Mouse (Mus musculus) myocyte (in vitro differentiated cells): ENCODE data around the gene Abce1.

Experiments
- CEBPB ChIP-seq: IDR thresholded peaks from 2 replicates; pipeline ENCODE4 v1.6.1; 2011; ENCODE audit warnings: mild to moderate bottlenecking, moderate library complexity; ENCODE audit not compliant: poor library complexity, insufficient read depth, severe bottlenecking
- E2F4 ChIP-seq: IDR thresholded peaks from one replicate; pipeline ENCODE4 v1.6.1; 2011; ENCODE audit warnings: mild to moderate bottlenecking, control low read depth, moderate library complexity; ENCODE audit not compliant: insufficient read depth
- MAX ChIP-seq: IDR thresholded peaks from one replicate; pipeline ENCODE4 v1.6.1; 2011; ENCODE audit warnings: low read depth, mild to moderate bottlenecking, control low read depth
- MYOD1 ChIP-seq, 3 experiments: IDR thresholded peaks; one replicate each; pipeline ENCODE4 v1.6.1; 2011; ENCODE audit warnings: control low read depth in 2 of 3, low read depth in 2 of 3, mild to moderate bottlenecking in 2 of 3, moderate library complexity in 1 of 3; ENCODE audit not compliant: insufficient read length in 2 of 3, control insufficient read depth in 1 of 3
- MYOG ChIP-seq, 3 experiments: IDR thresholded peaks; one replicate each; pipeline ENCODE4 v1.6.1; 2011; ENCODE audit warnings: control low read depth in 2 of 3, low read depth in 2 of 3, mild to moderate bottlenecking in 2 of 3; ENCODE audit not compliant: insufficient read length in 2 of 3, control insufficient read depth in 1 of 3, insufficient read depth in 1 of 3
- POLR2A ChIP-seq: IDR thresholded peaks from one replicate; pipeline ENCODE4 v1.6.1; 2011; ENCODE audit warnings: low read depth, mild to moderate bottlenecking, control low read depth, moderate library complexity; ENCODE audit not compliant: insufficient read length
- POLR2AphosphoS2 ChIP-seq: IDR thresholded peaks from one replicate; pipeline ENCODE4 v1.6.1; 2011; ENCODE audit warnings: low read depth, control low read depth; ENCODE audit not compliant: insufficient read length
- TCF12 ChIP-seq: IDR thresholded peaks from one replicate; pipeline ENCODE4 v1.6.1; 2011; ENCODE audit warnings: mild to moderate bottlenecking, control low read depth; ENCODE audit not compliant: poor library complexity, insufficient read depth, severe bottlenecking
- TCF3 ChIP-seq: IDR thresholded peaks from one replicate; pipeline ENCODE4 v1.6.1; 2011; ENCODE audit warnings: low read depth, control low read depth; ENCODE audit not compliant: insufficient read length

GRCm38 (mm10) chr8:79649569-79649968 lies 62.0 kb downstream of the Abce1 start:
- TF ChIP-seq MYOD1 (IDR thresholded peaks at IDR 0.05; ENCODE audit: control insufficient read depth in 1 of 3, insufficient read length in 2 of 3, low read depth in 2 of 3) (no peak), POLR2A (no peak), TCF12 (no peak), E2F4 (no peak), MYOG (IDR thresholded peaks at IDR 0.05; ENCODE audit: control insufficient read depth in 1 of 3, insufficient read depth in 1 of 3, insufficient read length in 2 of 3, low read depth in 2 of 3) (no peak), TCF3 (no peak), CEBPB (no peak), MAX (no peak), POLR2AphosphoS2 (no peak)
